ENCODE assay signal across 17 mouse cellular contexts in genomic region chr12:104474881-104475740, GRCm38 (mm10). TPM values are rescaled to one million over a fixed set of nuclear protein-coding genes. Genes with fewer than 3 reads are reported as not detected.
DNase-seq lines count a peak whose midpoint lies in the region; ATAC-seq and TF ChIP-seq lines count a peak whose summit lies in the region.
"Had no signal": no experiment of that assay in that cellular context is flagged by ENCODE, and none has a peak within 500 bp of the region (broad histone marks: within the 10 kb centered on the region; RNA-seq: fewer than 3 reads in every experiment).

No protein-coding gene starts in this region.

- H3K27ac ChIP-seq in heart, embryonic 10.5 days, result no peak overlapping the region
- H3K27ac ChIP-seq in heart, embryonic 12.5 days (ENCODE audit: poor library complexity, severe bottlenecking), result no peak overlapping the region
- no peak overlapping the region for H3K27ac ChIP-seq in midbrain, embryonic 11.5 days (ENCODE audit: low read depth, low read length)
- no peak overlapping the region for H3K27ac ChIP-seq in midbrain, embryonic 13.5 days
- peak overlapping the region; percentile 92 for H3K27ac ChIP-seq in embryonic facial prominence, embryonic 13.5 days
- no peak overlapping the region for H3K27ac ChIP-seq in stomach, postnatal 0 days (replicated peaks)
- H3K27ac ChIP-seq: liver, embryonic 14.5 days; macrophage; stomach, embryonic 15.5 days had no signal

- no peak overlapping the region for H3K4me2 ChIP-seq in heart, embryonic 12.5 days
- H3K4me2 ChIP-seq in midbrain, embryonic 11.5 days, result no peak overlapping the region
- H3K4me2 ChIP-seq in midbrain, embryonic 13.5 days (replicated peaks), result no peak overlapping the region
- H3K4me2 ChIP-seq in embryonic facial prominence, embryonic 13.5 days, result peak overlapping the region; percentile 89
- H3K4me2 ChIP-seq in stomach, postnatal 0 days (replicated peaks; ENCODE audit: low read depth), result no peak overlapping the region

- no peak for TF ChIP-seq EP300 in stomach, postnatal 0 days (optimal IDR thresholded peaks at IDR 0.05)

- no peak for DNase-seq in heart, embryonic 10.5 days (ENCODE audit: low spot score)
- peak; percentile 96 for DNase-seq in midbrain, embryonic 11.5 days (ENCODE audit: low spot score, missing footprints)
- DNase-seq in stomach, postnatal 0 days (ENCODE audit: low spot score), result peak; percentile 21
- DNase-seq in thymus, postnatal 25 days, result no peak
- no peak for DNase-seq in layer of hippocampus, postnatal 14 days (ENCODE audit: low spot score in 2 of 2)
- DNase-seq: adrenal gland, postnatal 36 days; B cell, adult 2 months; right cerebral cortex, postnatal 14 days had no signal

- peaks cover 91% of the 10 kb centered on the region for H3K27me3 ChIP-seq in heart, embryonic 10.5 days (ENCODE audit: insufficient read depth, poor library complexity, severe bottlenecking)
- peaks cover 72% of the 10 kb centered on the region for H3K27me3 ChIP-seq in heart, embryonic 12.5 days (replicated peaks)
- H3K27me3 ChIP-seq in midbrain, embryonic 11.5 days (ENCODE audit: control insufficient read depth, insufficient read depth, low read length), result peaks cover 95% of the 10 kb centered on the region
- peaks cover 95% of the 10 kb centered on the region for H3K27me3 ChIP-seq in midbrain, embryonic 13.5 days
- peaks cover 83% of the 10 kb centered on the region for H3K27me3 ChIP-seq in embryonic facial prominence, embryonic 13.5 days
- H3K27me3 ChIP-seq in stomach, postnatal 0 days (ENCODE audit: control insufficient read depth, insufficient read depth, low read length), result peaks cover 31% of the 10 kb centered on the region

- TF ChIP-seq CTCF in stomach, postnatal 0 days (IDR thresholded peaks at IDR 0.05; ENCODE audit: low read depth), result no peak

- peaks cover 32% of the 10 kb centered on the region for H3K4me1 ChIP-seq in heart, embryonic 10.5 days
- peaks cover 19% of the 10 kb centered on the region for H3K4me1 ChIP-seq in heart, embryonic 12.5 days (replicated peaks)
- peaks cover 23% of the 10 kb centered on the region for H3K4me1 ChIP-seq in midbrain, embryonic 11.5 days (ENCODE audit: control insufficient read depth, insufficient read depth, low read length)
- peaks cover 39% of the 10 kb centered on the region for H3K4me1 ChIP-seq in midbrain, embryonic 13.5 days (replicated peaks)
- H3K4me1 ChIP-seq in embryonic facial prominence, embryonic 13.5 days, result peaks cover 45% of the 10 kb centered on the region
- 0 out of 2 replicates have a peak, but pooled peaks cover 3% of the 10 kb centered on the region for H3K4me1 ChIP-seq in stomach, postnatal 0 days (replicated peaks; ENCODE audit: control insufficient read depth, insufficient read depth)

- no peaks in the 10 kb centered on the region for H3K9me3 ChIP-seq in heart, embryonic 10.5 days
- H3K9me3 ChIP-seq in heart, embryonic 12.5 days (replicated peaks), result no peaks in the 10 kb centered on the region
- H3K9me3 ChIP-seq in midbrain, embryonic 11.5 days (ENCODE audit: control insufficient read depth, low read length), result no peaks in the 10 kb centered on the region
- no peaks in the 10 kb centered on the region for H3K9me3 ChIP-seq in midbrain, embryonic 13.5 days
- no peaks in the 10 kb centered on the region for H3K9me3 ChIP-seq in embryonic facial prominence, embryonic 13.5 days
- H3K9me3 ChIP-seq in stomach, postnatal 0 days (ENCODE audit: control insufficient read depth, low read length), result no peaks in the 10 kb centered on the region
- H3K9me3 ChIP-seq: stomach, embryonic 15.5 days had no signal

- ATAC-seq in heart, embryonic 12.5 days (ENCODE audit: insufficient number of reproducible peaks, low FRiP score), result no peak
- no peak for ATAC-seq in midbrain, embryonic 11.5 days (ENCODE audit: low FRiP score)
- ATAC-seq in midbrain, embryonic 13.5 days, result no peak
- ATAC-seq in embryonic facial prominence, embryonic 13.5 days (ENCODE audit: insufficient number of reproducible peaks, insufficient read depth, low FRiP score, low TSS enrichment, low read depth), result no peak
- ATAC-seq in stomach, postnatal 0 days (ENCODE audit: low FRiP score, low TSS enrichment), result no peak
- ATAC-seq: forebrain, embryonic 16.5 days had no signal

- peak overlapping the region; percentile 42 for H3K4me3 ChIP-seq in heart, embryonic 10.5 days
- no peak overlapping the region for H3K4me3 ChIP-seq in heart, embryonic 12.5 days
- H3K4me3 ChIP-seq in midbrain, embryonic 11.5 days (ENCODE audit: low read depth, low read length), result no peak overlapping the region
- no peak overlapping the region for H3K4me3 ChIP-seq in midbrain, embryonic 13.5 days (replicated peaks)
- H3K4me3 ChIP-seq in embryonic facial prominence, embryonic 13.5 days, result peak overlapping the region; percentile 71
- no peak overlapping the region for H3K4me3 ChIP-seq in stomach, postnatal 0 days (ENCODE audit: low read depth, low read length)

- H3K36me3 ChIP-seq in heart, embryonic 10.5 days, result no peaks in the 10 kb centered on the region
- H3K36me3 ChIP-seq in heart, embryonic 12.5 days, result no peaks in the 10 kb centered on the region
- H3K36me3 ChIP-seq in midbrain, embryonic 11.5 days (ENCODE audit: control insufficient read depth, insufficient read depth, low read length), result no peaks in the 10 kb centered on the region
- H3K36me3 ChIP-seq in midbrain, embryonic 13.5 days, result no peaks in the 10 kb centered on the region
- H3K36me3 ChIP-seq in embryonic facial prominence, embryonic 13.5 days, result no peaks in the 10 kb centered on the region
- no peaks in the 10 kb centered on the region for H3K36me3 ChIP-seq in stomach, postnatal 0 days (ENCODE audit: control insufficient read depth, insufficient read depth, low read length)
- H3K36me3 ChIP-seq: stomach, embryonic 15.5 days had no signal

- WGBS in heart, embryonic 10.5 days, result 2% methylated on average over 22 of the region's 22 CpGs
- WGBS in heart, embryonic 12.5 days, result 4% methylated on average over 22 of the region's 22 CpGs
- under 1% methylated on average over 22 of the region's 22 CpGs for WGBS in midbrain, embryonic 11.5 days
- under 1% methylated on average over 22 of the region's 22 CpGs for WGBS in midbrain, embryonic 13.5 days
- 10% methylated on average over 22 of the region's 22 CpGs for WGBS in embryonic facial prominence, embryonic 13.5 days
- WGBS in stomach, postnatal 0 days, result 14% methylated on average over 22 of the region's 22 CpGs

- H3K9ac ChIP-seq in heart, embryonic 12.5 days, result no peak overlapping the region
- no peak overlapping the region for H3K9ac ChIP-seq in midbrain, embryonic 11.5 days (ENCODE audit: low read length)
- no peak overlapping the region for H3K9ac ChIP-seq in midbrain, embryonic 13.5 days (replicated peaks)
- peak overlapping the region; percentile 91 for H3K9ac ChIP-seq in embryonic facial prominence, embryonic 13.5 days
- no peak overlapping the region for H3K9ac ChIP-seq in stomach, postnatal 0 days (ENCODE audit: low read length)
- H3K9ac ChIP-seq: liver, embryonic 14.5 days; stomach, embryonic 15.5 days had no signal

RNA-seq across cellular contexts. Expression of gene Gsc, which starts 2.0 kb away (rescaled TPM):
- polyA plus RNA-seq in heart, embryonic 10.5 days (2016; fragmentation: Nextera tagmentation; extraction: Ambion mirVana), result 1.2 and 4.0 TPM in 2 replicates
- polyA plus RNA-seq in heart, embryonic 12.5 days (2016; fragmentation: Nextera tagmentation; extraction: Ambion mirVana), result 0.30 and 0.31 TPM in 2 replicates
- 0.17 and 0.59 TPM in 2 replicates for polyA plus RNA-seq in midbrain, embryonic 11.5 days (2014; fragmentation: Nextera tagmentation; extraction: Ambion mirVana)
- polyA plus RNA-seq in midbrain, embryonic 13.5 days (2015; fragmentation: Nextera tagmentation; extraction: Ambion mirVana), result 0.32 TPM in 1 of 2 replicates, not detected in the other
- 19.0 and 22.0 TPM in 2 replicates for polyA plus RNA-seq in embryonic facial prominence, embryonic 13.5 days (2015; fragmentation: Nextera tagmentation; extraction: Ambion mirVana)
- polyA plus RNA-seq in stomach, postnatal 0 days (2015; fragmentation: Nextera tagmentation; extraction: Ambion mirVana), result 0.38 and 0.46 TPM in 2 replicates
- total RNA-seq in layer of hippocampus, postnatal 14 days (2021), result not detected
- total RNA-seq: adrenal gland, postnatal 36 days; hematopoietic stem cell, adult 5-6 weeks; layer of hippocampus, postnatal 25 days had no signal
- polyA plus RNA-seq: forebrain, embryonic 16.5 days; macrophage had no signal

Comparison
In these comparisons a context has a peak if more than half of its experiments do, and no peak if none do; other contexts are left out.
1. H3K4me3 ChIP-seq: peak in heart, embryonic 10.5 days (single experiment) and embryonic facial prominence, embryonic 13.5 days (single experiment); none in heart, embryonic 12.5 days (single experiment), midbrain, embryonic 11.5 days (single experiment), midbrain, embryonic 13.5 days (single experiment) and stomach, postnatal 0 days (single experiment).
2. DNase-seq: peak in midbrain, embryonic 11.5 days (single experiment) and stomach, postnatal 0 days (single experiment); none in heart, embryonic 10.5 days (single experiment), thymus, postnatal 25 days (single experiment) and layer of hippocampus, postnatal 14 days (0 of 2).